Mouse (Mus musculus) ES-E14 (cell line): ENCODE results near the gene Blvrb. TPM values are rescaled to one million over a fixed set of nuclear protein-coding genes. Genes with fewer than 3 reads are reported as not detected.

ENCODE experiments used
- DNase-seq: peaks from one replicate; pipeline ENCODE4 v3.0.0-alpha.2; 2013; ENCODE audit warnings: low read depth, low spot score
- H3K27ac ChIP-seq: 2 replicates; pipeline ENCODE4 v1.5.1; 2012; ENCODE audit warnings: low read depth, mild to moderate bottlenecking, low read length, moderate library complexity, mixed read lengths; ENCODE audit not compliant: poor library complexity, insufficient read depth, severe bottlenecking
- H3K36me3 ChIP-seq: 2 replicates; pipeline ENCODE4 v1.6.1; 2012; ENCODE audit warnings: mild to moderate bottlenecking, low read length, moderate library complexity, mixed read lengths; ENCODE audit not compliant: control insufficient read depth, poor library complexity, insufficient read depth, severe bottlenecking
- H3K4me1 ChIP-seq, 2 experiments: fragments of 150-350 bp in 1 of 2; sonication (generic) in 1 of 2; 2 replicates each; pipeline ENCODE4 v1.6.1; 2012; ENCODE audit warnings: low read length in 2 of 2, mild to moderate bottlenecking in 1 of 2, mixed read lengths in 1 of 2; ENCODE audit not compliant: control insufficient read depth in 2 of 2, insufficient read depth in 2 of 2, poor library complexity in 1 of 2
- H3K4me3 ChIP-seq, 2 experiments: fragments of 150-350 bp in 1 of 2; sonication (generic) in 1 of 2; 2 replicates each; pipeline ENCODE4 v1.5.1; 2012; ENCODE audit warnings: low read length in 2 of 2, low read depth in 1 of 2, mild to moderate bottlenecking in 1 of 2, mixed read lengths in 1 of 2; ENCODE audit not compliant: insufficient read depth in 1 of 2, poor library complexity in 1 of 2, severe bottlenecking in 1 of 2
- H3K9ac ChIP-seq: 2 replicates; pipeline ENCODE4 v1.6.1; 2012; ENCODE audit warnings: low read depth, mild to moderate bottlenecking, low read length, mixed read lengths; ENCODE audit not compliant: poor library complexity, insufficient read depth, severe bottlenecking
- H3K9me3 ChIP-seq: fragments of 150-350 bp; sonication (generic); 2 replicates; pipeline ENCODE4 v1.6.1; 2012; ENCODE audit warnings: low read depth, mild to moderate bottlenecking, low read length; ENCODE audit not compliant: control insufficient read depth, insufficient read depth
- CHD2 ChIP-seq: IDR thresholded peaks from 2 replicates; pipeline ENCODE4 v1.6.1; 2014; ENCODE audit warnings: mild to moderate bottlenecking, low read depth, low read length, inconsistent platforms
- HCFC1 ChIP-seq: IDR thresholded peaks from 2 replicates; pipeline ENCODE4 v1.6.1; 2012; ENCODE audit warnings: low read length, inconsistent platforms, borderline replicate concordance; ENCODE audit not compliant: insufficient read depth
- MAFK ChIP-seq: IDR thresholded peaks from 2 replicates; pipeline ENCODE4 v1.6.1; 2014; ENCODE audit warnings: mild to moderate bottlenecking, low read depth, low read length, inconsistent platforms; ENCODE audit not compliant: insufficient read depth
- ZC3H11A ChIP-seq: IDR thresholded peaks from 2 replicates; pipeline ENCODE4 v1.6.1; 2012; ENCODE audit warnings: low read depth, mild to moderate bottlenecking, inconsistent platforms, low read length, borderline replicate concordance
- ZNF384 ChIP-seq: IDR thresholded peaks from 2 replicates; pipeline ENCODE4 v1.6.1; 2012; ENCODE audit warnings: low read depth, low read length, inconsistent platforms
- in situ Hi-C, 2 experiments: fragments of 600-800 bp; cut with MboI; formaldehyde crosslinking; loops; one replicate each; pipeline ENCODE4 v1.15.1; 2025; ENCODE audit warnings: low sequenced_read_pairs in 2 of 2, inconsistent platforms in 1 of 2; ENCODE audit not compliant: unreplicated experiment in 2 of 2
- total RNA-seq: library from RNA; depleted of rRNA; stranded (reverse); fragments of 300-350 nt; gene quantifications from 2 replicates; pipeline ENCODE4 v1.2.3, GENCODE M21; 2012

The Blvrb gene
- total RNA-seq, 1 experiment, result 29.6 TPM

DNA sequence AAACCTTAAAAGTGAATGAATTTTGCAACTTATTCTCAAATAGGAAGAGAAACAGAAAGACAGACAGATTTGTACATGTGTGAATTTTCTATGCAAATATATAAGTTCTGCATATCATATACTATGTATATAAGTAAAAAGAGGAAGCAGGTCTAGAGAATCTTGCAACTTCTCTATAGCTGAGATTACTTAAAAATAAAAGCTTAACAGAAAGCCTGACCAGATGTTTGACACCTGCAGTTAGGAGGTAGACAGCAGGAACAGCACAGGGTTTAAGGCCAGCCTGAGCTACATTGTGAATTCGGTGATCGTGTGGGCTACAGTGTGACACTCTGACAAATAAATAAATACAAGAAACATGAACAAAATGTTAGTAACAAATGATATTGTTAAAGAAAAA is 3.6 kb downstream of the Blvrb start:
- no peak for TF ChIP-seq ZC3H11A
- no peak for TF ChIP-seq CHD2
- no peak for TF ChIP-seq HCFC1
- no peak for TF ChIP-seq ZNF384
- no peak for TF ChIP-seq MAFK
- H3K4me1 ChIP-seq, result peaks cover 0 to 5% of the 10 kb centered on the region in 2 experiments; a peak in 1 of 4 replicates
- no peak overlapping the region for H3K9ac ChIP-seq
- in situ Hi-C loops, result no loop called here
- no peaks in the 10 kb centered on the region for H3K36me3 ChIP-seq
- no peak for DNase-seq
- no peaks in the 10 kb centered on the region for H3K9me3 ChIP-seq
- no peak overlapping the region for H3K27ac ChIP-seq
- no peak overlapping the region for H3K4me3 ChIP-seq

DNA sequence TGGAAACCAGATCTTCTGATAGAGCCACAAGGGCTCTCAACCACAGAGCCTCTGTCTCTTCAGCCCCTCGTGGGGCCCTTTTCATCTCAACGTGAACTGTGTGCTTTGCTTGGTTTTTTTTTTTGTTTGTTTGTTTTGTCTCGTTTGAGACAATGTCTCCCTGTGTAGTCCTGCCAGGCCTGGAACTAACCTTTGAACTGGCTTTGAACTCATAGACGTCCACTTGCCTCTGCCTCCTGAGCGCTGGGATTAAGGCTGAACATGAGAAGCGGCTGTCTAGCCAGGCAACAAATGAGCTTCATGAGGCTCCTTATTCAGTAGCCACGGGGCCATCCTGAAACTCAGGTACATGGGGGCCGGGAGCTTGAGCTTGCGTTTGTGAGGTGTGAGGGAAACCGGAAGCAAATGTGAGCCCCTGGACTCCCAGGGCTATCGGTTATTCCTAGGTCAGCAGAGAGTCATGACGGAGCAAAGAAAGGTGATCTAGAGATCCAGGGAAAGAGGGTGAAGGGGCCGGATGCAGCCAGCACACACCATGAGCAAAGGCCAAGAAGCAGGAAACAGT is 4.5 kb downstream of the Blvrb start:
- Histone ChIP-seq H3K4me3 (no peak overlapping the region), H3K27ac (no peak overlapping the region), H3K9ac (no peak overlapping the region), H3K36me3 (no peaks in the 10 kb centered on the region), H3K9me3 (no peaks in the 10 kb centered on the region), H3K4me1 (0 out of 4 replicates have a peak, but pooled peaks cover 0 to 1% of the 10 kb centered on the region in 2 experiments)
- in situ Hi-C loops, result no loop called here
- TF ChIP-seq MAFK (no peak), ZC3H11A (no peak), CHD2 (no peak), HCFC1 (no peak), ZNF384 (no peak)
- no peak for DNase-seq

DNA sequence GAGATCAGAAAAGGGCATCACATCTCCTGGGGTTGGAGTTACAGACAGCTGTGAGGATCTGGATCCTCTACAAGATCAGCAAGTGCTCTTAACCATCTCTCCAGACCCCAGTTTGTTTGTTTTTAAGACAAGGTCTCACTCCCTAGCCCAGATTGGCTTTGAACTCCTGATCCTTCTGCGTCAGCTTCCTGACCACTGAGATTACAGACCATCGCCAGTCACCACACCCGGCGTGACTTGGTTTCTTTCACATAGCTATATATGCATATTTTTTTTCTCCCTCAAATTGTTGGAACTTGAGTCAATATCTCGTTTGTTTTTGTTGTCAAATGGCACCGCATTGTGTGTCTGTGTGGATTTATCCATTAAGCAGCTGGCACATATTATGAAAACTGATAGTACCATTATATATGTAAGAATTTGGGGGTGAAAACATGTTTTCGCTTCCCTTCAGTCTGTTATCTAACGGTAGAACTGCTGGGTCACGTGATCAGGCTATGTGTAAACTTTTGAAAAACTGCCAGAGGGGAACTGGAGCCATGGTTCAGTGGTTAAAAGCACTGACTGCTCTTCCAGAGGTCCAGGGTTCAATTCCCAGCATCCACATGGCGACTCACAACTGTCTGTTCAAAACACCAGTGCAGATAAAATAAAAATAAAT is 6.8 kb downstream of the Blvrb start:
- TF ChIP-seq ZNF384 (no peak), ZC3H11A (no peak), CHD2 (no peak), HCFC1 (no peak), MAFK (no peak)
- in situ Hi-C loops, result no loop called here

DNA sequence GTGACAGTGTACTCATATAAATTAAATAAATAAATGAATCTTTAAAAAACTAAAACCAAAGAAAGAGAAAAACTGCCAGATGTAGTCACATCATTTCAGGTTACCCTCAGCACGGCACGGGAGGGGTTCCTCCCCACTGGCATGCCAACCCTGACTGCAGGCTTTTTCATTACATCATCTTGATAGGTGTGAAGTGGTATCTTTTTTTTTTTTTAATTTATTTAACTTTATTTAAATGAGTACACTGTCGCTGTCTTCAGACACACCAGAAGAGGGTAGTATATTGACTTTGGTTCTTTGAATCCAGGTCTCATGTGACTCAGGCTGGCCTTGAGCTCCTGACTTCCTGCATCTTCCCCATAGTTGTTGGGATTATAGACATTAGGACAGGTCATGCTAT is 7.5 kb downstream of the Blvrb start:
- no peak overlapping the region for H3K27ac ChIP-seq
- in situ Hi-C loops, result no loop called here
- DNase-seq, result no peak
- no peaks in the 10 kb centered on the region for H3K9me3 ChIP-seq
- peaks cover 3% of the 10 kb centered on the region; the same call in 1 of the 2 replicates for H3K36me3 ChIP-seq
- no peak for TF ChIP-seq CHD2
- TF ChIP-seq ZNF384, result 0 out of 2 replicates have a peak, but pooled peaks have one; percentile 55
- TF ChIP-seq ZC3H11A, result no peak
- peaks cover 0 to 4% of the 10 kb centered on the region in 2 experiments; a peak in 2 of 4 replicates for H3K4me1 ChIP-seq
- no peak overlapping the region for H3K4me3 ChIP-seq
- no peak overlapping the region for H3K9ac ChIP-seq

More for the DNA sequence above, 6.8 kb downstream of the Blvrb start:
- no peaks in the 10 kb centered on the region for H3K9me3 ChIP-seq
- no peak for DNase-seq
- no peak overlapping the region for H3K9ac ChIP-seq
- H3K4me1 ChIP-seq, result peaks cover 0 to 4% of the 10 kb centered on the region in 2 experiments; a peak in 2 of 4 replicates
- H3K4me3 ChIP-seq, result no peak overlapping the region
- peaks cover 3% of the 10 kb centered on the region; the same call in 1 of the 2 replicates for H3K36me3 ChIP-seq
- no peak overlapping the region for H3K27ac ChIP-seq
